Mouse (Mus musculus): ENCODE measurements around the gene Sqstm1.

Sqstm1 gene

GRCm38 (mm10) chr11:50229252-50229910 lies 18.8 kb upstream of the Sqstm1 start:
- no peak for DNase-seq

GRCm38 (mm10) chr11:50228772-50229171 lies 18.1 kb upstream of the Sqstm1 start:
- DNase-seq: no peak

GRCm38 (mm10) chr11:50227736-50228135 lies 17.1 kb upstream of the Sqstm1 start:
- DNase-seq: no peak

- DNase-seq: no peak
These were observed 16.6 kb upstream of the Sqstm1 start for GRCm38 (mm10) chr11:50227226-50227625.

GRCm38 (mm10) chr11:50226406-50226805 lies 15.8 kb upstream of the Sqstm1 start:
- DNase-seq: no peak

GRCm38 (mm10) chr11:50225611-50226378 lies 15.2 kb upstream of the Sqstm1 start:
- DNase-seq: peak; percentile 55

GRCm38 (mm10) chr11:50224671-50225530 lies 14.3 kb upstream of the Sqstm1 start:
- DNase-seq: peak; percentile 87

- DNase-seq: peak; percentile 60
These were observed 13.4 kb upstream of the Sqstm1 start for GRCm38 (mm10) chr11:50223783-50224662.

- DNase-seq: no peak
These were observed 12.1 kb upstream of the Sqstm1 start for GRCm38 (mm10) chr11:50222559-50223276.

- DNase-seq: no peak
These were observed 9.2 kb upstream of the Sqstm1 start for GRCm38 (mm10) chr11:50219833-50220232.

GRCm38 (mm10) chr11:50217811-50218210 lies 7.2 kb upstream of the Sqstm1 start:
- DNase-seq: no peak

- no peak for DNase-seq
These were observed 6.2 kb upstream of the Sqstm1 start for GRCm38 (mm10) chr11:50216724-50217366.

- no peak for DNase-seq
These were observed 5.0 kb upstream of the Sqstm1 start for GRCm38 (mm10) chr11:50215633-50216032.

- DNase-seq: no peak
These were observed 4.0 kb upstream of the Sqstm1 start for GRCm38 (mm10) chr11:50214631-50215030.

GRCm38 (mm10) chr11:50212848-50213758 lies 2.5 kb upstream of the Sqstm1 start:
- DNase-seq: peak; percentile 53

- DNase-seq: no peak
These were observed 1.6 kb upstream of the Sqstm1 start for GRCm38 (mm10) chr11:50212060-50212739.

- DNase-seq: no peak
These were observed 864 bp upstream of the Sqstm1 start for GRCm38 (mm10) chr11:50211322-50212059.

- peak; percentile 97 for DNase-seq
These were observed 524 bp downstream of the Sqstm1 start for GRCm38 (mm10) chr11:50210101-50210504.

- no peak for DNase-seq
These were observed 2.6 kb downstream of the Sqstm1 start for GRCm38 (mm10) chr11:50208039-50208438.
